In the genomic region with DNA sequence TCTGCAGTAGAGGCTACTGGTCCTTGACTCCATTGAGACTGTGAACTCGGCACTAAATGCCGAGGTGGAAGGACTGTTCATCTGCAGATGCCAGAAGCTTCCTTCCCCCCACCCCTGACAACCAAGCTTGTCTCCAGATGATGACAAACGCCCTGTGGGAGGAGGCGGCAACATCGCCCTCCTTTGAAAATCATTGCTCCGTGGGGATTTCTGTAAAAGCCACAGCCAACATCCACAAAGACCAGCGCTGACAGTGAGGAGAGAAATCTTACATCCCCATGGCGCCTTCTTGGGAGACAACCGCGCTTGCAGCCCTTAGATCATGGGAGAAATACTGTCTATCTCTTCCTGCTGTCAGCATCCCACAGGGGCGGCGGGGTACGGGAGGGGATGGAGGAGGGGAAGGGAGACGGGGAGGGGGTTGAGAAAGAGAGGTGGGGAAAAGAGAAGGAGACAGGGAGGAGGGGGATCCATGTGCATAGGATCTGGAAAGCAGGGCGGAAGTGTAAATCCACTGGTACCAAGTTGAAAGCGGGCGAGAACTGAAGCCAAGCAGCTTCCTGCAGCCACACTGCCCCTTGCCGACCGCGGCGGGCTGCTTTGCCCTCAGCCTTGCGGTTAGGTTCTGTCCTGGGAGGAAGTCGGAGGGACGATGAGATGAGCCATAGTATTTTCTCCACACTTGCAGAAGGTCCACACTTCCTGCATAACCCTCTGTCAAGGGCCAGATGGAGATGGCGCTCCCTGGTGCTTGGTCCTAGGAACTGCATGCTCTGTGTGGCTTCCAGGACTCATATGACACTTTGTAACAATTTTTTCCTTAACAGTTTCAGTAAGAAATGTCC, we compare ENCODE assay signal across 8 mouse cellular contexts.
A peak's percentile ranks its signal among the peaks of the same experiment; 100 is the strongest.
DNase-seq lines count a peak whose midpoint lies in the region; ATAC-seq and TF ChIP-seq lines count a peak whose summit lies in the region.

No protein-coding gene starts in this region.

- peak; percentile 65 for DNase-seq in CD4-positive, CD25-positive, alpha-beta regulatory T cell, adult 2 months (ENCODE audit: low read depth, low spot score)
- DNase-seq in spleen, adult 2 months (ENCODE audit: low read depth in 1 of 2, low spot score in 2 of 2), result peak in 1 of 2 experiments; percentile 10
- DNase-seq in spleen, postnatal 36 days (ENCODE audit: low spot score in 2 of 2), result no peak
- DNase-seq in left cerebral cortex, postnatal 4 days, result peak; percentile 58
- DNase-seq in midbrain, embryonic 10.5 days (ENCODE audit: low spot score), result peak; percentile 54
- peak; percentile 46 for DNase-seq in testis, postnatal 10 days (ENCODE audit: low spot score)

- no peak for TF ChIP-seq POLR2A in spleen, adult 2 months (IDR thresholded peaks at IDR 0.05; ENCODE audit: low read depth, low read length)

- TF ChIP-seq CTCF in spleen, adult 2 months (IDR thresholded peaks at IDR 0.05; ENCODE audit: extremely low read depth, insufficient read depth, insufficient read length, insufficient replicate concordance), result no peak

- H3K9me3 ChIP-seq in heart, embryonic 11.5 days (replicated peaks; ENCODE audit: control insufficient read depth, low read length), result no peaks in the 10 kb centered on the region
- no peaks in the 10 kb centered on the region for H3K9me3 ChIP-seq in midbrain, embryonic 10.5 days (replicated peaks)

- no peak overlapping the region for H3K27ac ChIP-seq in spleen, adult 2 months (ENCODE audit: insufficient read depth, low read length)
- H3K27ac ChIP-seq in heart, embryonic 11.5 days (ENCODE audit: low read depth, low read length), result no peak overlapping the region
- H3K27ac ChIP-seq in midbrain, embryonic 10.5 days (replicated peaks), result peak overlapping the region; percentile 55

- WGBS in spleen, adult 2 months, result 5% methylated on average over 25 of the region's 25 CpGs
- 12% methylated on average over 25 of the region's 25 CpGs for WGBS in heart, embryonic 11.5 days (ENCODE audit: insufficient replicate concordance)
- WGBS in midbrain, embryonic 10.5 days, result 37% methylated on average over 25 of the region's 25 CpGs

- ATAC-seq in CD4-positive, CD25-positive, alpha-beta regulatory T cell, adult 4 months, result no peak
- ATAC-seq in heart, embryonic 11.5 days (replicated peaks; ENCODE audit: insufficient number of reproducible peaks, low FRiP score, low TSS enrichment), result no peak

- no peaks in the 10 kb centered on the region for H3K27me3 ChIP-seq in spleen, adult 2 months (ENCODE audit: control insufficient read depth, insufficient read depth, low read length)
- 0 out of 2 replicates have a peak, but pooled peaks cover 10% of the 10 kb centered on the region for H3K27me3 ChIP-seq in heart, embryonic 11.5 days (ENCODE audit: control insufficient read depth, insufficient read depth, low read length)
- H3K27me3 ChIP-seq in midbrain, embryonic 10.5 days (ENCODE audit: low read depth, poor library complexity, severe bottlenecking), result peaks cover 39% of the 10 kb centered on the region

- intact Hi-C loops in left cerebral cortex, postnatal 4 days (cut with DNase I), result no loop called here

- no peaks in the 10 kb centered on the region for H3K36me3 ChIP-seq in spleen, adult 2 months (ENCODE audit: control insufficient read depth, insufficient read depth, low read length)
- no peaks in the 10 kb centered on the region for H3K36me3 ChIP-seq in heart, embryonic 11.5 days (ENCODE audit: control insufficient read depth, insufficient read depth, low read length)
- H3K36me3 ChIP-seq in midbrain, embryonic 10.5 days, result no peaks in the 10 kb centered on the region

- H3K4me1 ChIP-seq in spleen, adult 2 months (ENCODE audit: control insufficient read depth, insufficient read depth, insufficient read length), result no peaks in the 10 kb centered on the region
- no peaks in the 10 kb centered on the region for H3K4me1 ChIP-seq in heart, embryonic 11.5 days (ENCODE audit: control insufficient read depth, insufficient read depth, low read length)
- peaks cover 44% of the 10 kb centered on the region for H3K4me1 ChIP-seq in midbrain, embryonic 10.5 days

- H3K4me2 ChIP-seq in heart, embryonic 11.5 days, result peak overlapping the region; percentile 62

- H3K4me3 ChIP-seq in spleen, adult 2 months (ENCODE audit: extremely low read depth, insufficient read depth, insufficient read length), result peak overlapping the region; percentile 16; the same call in 1 of the 2 replicates
- peak overlapping the region; percentile 23 for H3K4me3 ChIP-seq in heart, embryonic 11.5 days (ENCODE audit: low read depth, low read length)
- H3K4me3 ChIP-seq in midbrain, embryonic 10.5 days, result peak overlapping the region; percentile 42

- peak overlapping the region; percentile 43; the same call in 1 of the 2 replicates for H3K9ac ChIP-seq in heart, embryonic 11.5 days (ENCODE audit: low read depth, low read length)

Comparison
In these comparisons a context has a peak if more than half of its experiments do, and no peak if none do; other contexts are left out.
1. DNase-seq: peak in CD4-positive, CD25-positive, alpha-beta regulatory T cell, adult 2 months (single experiment), left cerebral cortex, postnatal 4 days (single experiment), midbrain, embryonic 10.5 days (single experiment) and testis, postnatal 10 days (single experiment); none in spleen, postnatal 36 days (0 of 2).
2. Peak in every context shown above with its lines, with median percentiles within 50 percentile points of each other: H3K4me3 ChIP-seq.